Mouse (Mus musculus): ENCODE results near the gene Dgkd.

DNA sequence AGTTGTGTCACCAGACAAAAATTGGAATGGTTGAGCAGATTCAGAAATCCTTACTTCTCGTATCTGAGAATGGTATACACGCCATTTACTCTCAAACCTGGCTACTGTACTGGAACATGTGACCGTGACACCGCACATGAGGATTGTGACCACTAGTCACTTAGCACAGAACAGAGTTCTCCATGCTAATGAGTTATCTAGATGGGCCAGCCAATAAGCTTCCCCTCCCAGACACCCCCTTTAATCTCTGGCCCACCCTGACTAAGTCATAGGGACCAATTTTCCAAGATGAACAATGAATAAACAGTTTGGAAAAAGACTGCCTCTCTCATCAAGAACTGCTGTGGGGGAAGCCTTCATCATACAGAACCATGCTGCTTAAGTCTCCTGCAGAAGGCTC is 107.7 kb downstream of the Dgkd start:
- TF ChIP-seq TAL1 (IDR thresholded peaks at IDR 0.05; ENCODE audit: low read length): no peak
- no peak for TF ChIP-seq GATA1 (IDR thresholded peaks at IDR 0.05; ENCODE audit: low read length)

Data from erythroblast, embryonic 14.5 days (primary cell).